Mouse (Mus musculus): ENCODE measurements around the gene Lclat1.

DNA sequence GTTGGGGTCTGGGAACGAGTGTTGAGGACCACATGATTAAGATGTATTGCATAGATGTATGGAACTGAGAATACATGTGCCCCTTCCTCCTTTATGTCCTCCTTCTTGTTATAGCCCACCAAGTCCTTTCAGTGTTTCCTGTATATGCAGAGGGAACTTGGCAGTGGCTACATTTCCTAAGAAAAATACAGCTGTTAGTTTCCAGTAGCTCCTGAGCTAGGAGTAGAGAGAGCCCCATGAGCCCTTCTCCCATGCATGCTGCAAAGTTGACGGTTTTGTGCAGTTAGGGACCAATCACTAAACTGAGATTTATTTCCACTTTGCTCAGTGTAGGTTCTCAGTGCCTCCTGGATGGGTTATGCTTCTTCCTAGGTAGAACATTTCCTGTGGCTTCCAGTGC, 105.9 kb downstream of the Lclat1 start:
- TF ChIP-seq CTCF (IDR thresholded peaks at IDR 0.05; ENCODE audit: insufficient read depth, low read length) (no peak), POLR2A (IDR thresholded peaks at IDR 0.05; ENCODE audit: borderline replicate concordance, extremely low read depth, low read depth, low read length) (no peak)
